Mouse (Mus musculus): ENCODE measurements at regions not wholly inside any gene's neighbourhood (a gene's known extent, or its start where the extent isn't known, plus 50 kb on each side); places are given as distances from the start of the nearest gene placed in this dataset.

GRCm38 (mm10) chr1:193847922-193848321 lies 477.8 kb upstream of the Camk1g start:
- Histone ChIP-seq H3K27ac (ENCODE audit: insufficient read depth, low read length) (no peak overlapping the region), H3K36me3 (ENCODE audit: control insufficient read depth, insufficient read depth, low read length) (no peaks in the 10 kb centered on the region), H3K4me1 (ENCODE audit: control insufficient read depth, insufficient read depth, insufficient read length) (no peaks in the 10 kb centered on the region), H3K27me3 (ENCODE audit: control insufficient read depth, insufficient read depth, low read length) (no peaks in the 10 kb centered on the region), H3K4me3 (ENCODE audit: extremely low read depth, insufficient read depth, insufficient read length) (no peak overlapping the region)
- TF ChIP-seq CTCF (IDR thresholded peaks at IDR 0.05; ENCODE audit: extremely low read depth, insufficient read depth, insufficient read length, insufficient replicate concordance) (no peak), POLR2A (IDR thresholded peaks at IDR 0.05; ENCODE audit: low read depth, low read length) (no peak)
- DNase-seq (ENCODE audit: low read depth in 1 of 2, low spot score in 2 of 2) = no peak
- 78% methylated on average over 5 of the region's 5 CpGs for WGBS

DNA sequence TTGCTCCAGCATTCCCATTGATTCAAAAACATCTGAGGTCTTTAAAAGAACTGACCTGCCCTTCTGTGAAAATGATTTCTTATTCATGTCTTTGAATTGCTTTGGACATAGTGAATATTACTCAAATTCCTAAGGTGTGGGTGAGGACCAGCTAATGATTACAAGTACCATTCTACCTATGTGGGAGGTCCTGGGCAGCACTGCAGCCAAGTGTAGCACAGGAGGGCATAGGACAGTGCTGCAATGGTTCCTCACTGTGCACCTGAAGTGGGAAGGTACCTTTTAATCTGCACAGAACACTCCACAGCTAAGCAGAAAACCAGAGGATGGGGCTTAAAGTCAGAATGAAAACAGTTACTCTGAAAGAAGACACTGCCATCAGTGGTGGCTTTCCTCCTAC lies 474.8 kb upstream of the Camk1g start:
- DNase-seq (ENCODE audit: low read depth in 1 of 2, low spot score in 2 of 2) = no peak
- Histone ChIP-seq H3K4me3 (ENCODE audit: extremely low read depth, insufficient read depth, insufficient read length) (no peak overlapping the region), H3K4me1 (ENCODE audit: control insufficient read depth, insufficient read depth, insufficient read length) (no peaks in the 10 kb centered on the region), H3K27me3 (ENCODE audit: control insufficient read depth, insufficient read depth, low read length) (no peaks in the 10 kb centered on the region), H3K36me3 (ENCODE audit: control insufficient read depth, insufficient read depth, low read length) (no peaks in the 10 kb centered on the region), H3K27ac (ENCODE audit: insufficient read depth, low read length) (no peak overlapping the region)
- TF ChIP-seq CTCF (IDR thresholded peaks at IDR 0.05; ENCODE audit: extremely low read depth, insufficient read depth, insufficient read length, insufficient replicate concordance) (no peak), POLR2A (IDR thresholded peaks at IDR 0.05; ENCODE audit: low read depth, low read length) (no peak)

DNA sequence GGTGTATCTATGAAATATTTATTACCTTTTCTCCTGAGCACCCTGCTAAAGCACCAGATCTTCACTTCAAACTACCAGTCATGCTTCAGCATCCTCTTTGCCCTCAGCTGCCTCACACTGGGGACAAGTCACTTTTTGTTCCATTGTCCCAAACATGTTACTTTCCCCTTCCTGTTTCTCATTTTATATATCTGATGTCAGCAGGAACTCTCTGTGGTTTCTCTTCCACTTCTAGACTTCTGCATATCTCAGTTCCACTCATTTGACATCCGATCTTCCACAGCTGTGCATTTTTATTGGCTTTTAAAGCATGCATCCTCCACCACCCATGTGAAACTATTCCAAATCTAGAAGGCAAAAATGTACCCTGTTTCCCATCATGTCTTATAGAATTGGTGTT lies 474.4 kb upstream of the Camk1g start:
- DNase-seq (ENCODE audit: low read depth in 1 of 2, low spot score in 2 of 2) = no peak
- no peak overlapping the region for H3K4me3 ChIP-seq (ENCODE audit: extremely low read depth, insufficient read depth, insufficient read length)
- 4% methylated on average over 1 of the region's 1 CpGs for WGBS
- H3K4me1 ChIP-seq (ENCODE audit: control insufficient read depth, insufficient read depth, insufficient read length) = no peaks in the 10 kb centered on the region
- no peaks in the 10 kb centered on the region for H3K36me3 ChIP-seq (ENCODE audit: control insufficient read depth, insufficient read depth, low read length)
- H3K27ac ChIP-seq (ENCODE audit: insufficient read depth, low read length) = no peak overlapping the region
- no peak for TF ChIP-seq POLR2A (IDR thresholded peaks at IDR 0.05; ENCODE audit: low read depth, low read length)
- H3K27me3 ChIP-seq (ENCODE audit: control insufficient read depth, insufficient read depth, low read length) = no peaks in the 10 kb centered on the region

DNA sequence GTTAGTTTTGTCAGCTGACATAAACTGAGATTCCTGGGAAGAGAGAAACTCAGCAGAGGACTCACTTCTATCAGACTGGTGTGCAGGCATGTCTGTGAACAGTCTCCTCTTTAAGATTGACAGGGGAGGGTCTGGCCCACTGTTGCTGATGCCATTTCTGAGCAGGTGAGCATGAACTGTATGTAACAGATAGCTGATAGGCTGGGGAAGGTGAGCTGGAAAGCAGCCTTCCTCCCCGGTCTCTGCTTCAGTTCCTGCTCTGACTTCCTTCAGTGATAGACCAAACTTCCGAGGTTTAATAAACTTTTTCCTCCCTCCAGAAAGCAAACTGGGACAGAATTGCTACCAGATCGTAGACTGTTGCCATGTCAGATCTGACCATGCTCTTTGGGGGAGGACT lies 430.9 kb upstream of the Camk1g start:
- Histone ChIP-seq H3K4me3 (ENCODE audit: extremely low read depth, insufficient read depth, insufficient read length) (no peak overlapping the region), H3K36me3 (ENCODE audit: control insufficient read depth, insufficient read depth, low read length) (no peaks in the 10 kb centered on the region), H3K27me3 (ENCODE audit: control insufficient read depth, insufficient read depth, low read length) (no peaks in the 10 kb centered on the region), H3K4me1 (ENCODE audit: control insufficient read depth, insufficient read depth, insufficient read length) (no peaks in the 10 kb centered on the region), H3K27ac (ENCODE audit: insufficient read depth, low read length) (no peak overlapping the region)
- 35% methylated on average over 3 of the region's 3 CpGs for WGBS
- DNase-seq (ENCODE audit: low read depth in 1 of 2, low spot score in 2 of 2) = no peak
- TF ChIP-seq CTCF (IDR thresholded peaks at IDR 0.05; ENCODE audit: extremely low read depth, insufficient read depth, insufficient read length, insufficient replicate concordance) (no peak), POLR2A (IDR thresholded peaks at IDR 0.05; ENCODE audit: low read depth, low read length) (no peak)

DNA sequence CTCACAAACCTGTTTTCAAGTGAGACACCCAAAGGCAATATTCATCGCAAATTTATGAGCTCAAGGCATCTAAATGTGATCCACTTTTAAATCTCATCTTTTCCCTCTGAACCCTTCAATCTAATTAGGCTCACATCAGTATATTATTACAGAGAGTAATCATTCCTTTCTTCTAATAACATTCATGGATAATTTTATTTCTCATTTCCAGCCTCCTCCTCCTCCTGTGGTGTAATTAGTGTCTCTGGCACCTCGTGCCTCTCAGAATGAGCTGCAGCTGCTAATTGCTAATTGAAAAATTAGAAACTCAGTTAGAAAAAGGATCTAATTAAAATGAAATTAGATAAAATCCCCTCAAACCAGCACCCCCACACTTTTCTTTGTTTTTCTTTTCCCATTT lies 420.5 kb upstream of the Camk1g start:
- no peak for TF ChIP-seq POLR2A (IDR thresholded peaks at IDR 0.05; ENCODE audit: low read depth, low read length)
- no peak for TF ChIP-seq CTCF (IDR thresholded peaks at IDR 0.05; ENCODE audit: extremely low read depth, insufficient read depth, insufficient read length, insufficient replicate concordance)
- Histone ChIP-seq H3K27ac (ENCODE audit: insufficient read depth, low read length) (no peak overlapping the region), H3K27me3 (ENCODE audit: control insufficient read depth, insufficient read depth, low read length) (no peaks in the 10 kb centered on the region), H3K36me3 (ENCODE audit: control insufficient read depth, insufficient read depth, low read length) (no peaks in the 10 kb centered on the region), H3K4me1 (ENCODE audit: control insufficient read depth, insufficient read depth, insufficient read length) (no peaks in the 10 kb centered on the region), H3K4me3 (ENCODE audit: extremely low read depth, insufficient read depth, insufficient read length) (no peak overlapping the region)
- WGBS = 83% methylated on average over 2 of the region's 2 CpGs
- DNase-seq (ENCODE audit: low read depth in 1 of 2, low spot score in 2 of 2) = no peak

- no peak for DNase-seq (ENCODE audit: low read depth in 1 of 2, low spot score in 2 of 2)
- Histone ChIP-seq H3K27me3 (ENCODE audit: control insufficient read depth, insufficient read depth, low read length) (no peaks in the 10 kb centered on the region), H3K4me1 (ENCODE audit: control insufficient read depth, insufficient read depth, insufficient read length) (no peaks in the 10 kb centered on the region), H3K27ac (ENCODE audit: insufficient read depth, low read length) (no peak overlapping the region), H3K36me3 (ENCODE audit: control insufficient read depth, insufficient read depth, low read length) (no peaks in the 10 kb centered on the region), H3K4me3 (ENCODE audit: extremely low read depth, insufficient read depth, insufficient read length) (no peak overlapping the region)
- 76% methylated on average over 2 of the region's 2 CpGs for WGBS
- TF ChIP-seq POLR2A (IDR thresholded peaks at IDR 0.05; ENCODE audit: low read depth, low read length) = no peak
- TF ChIP-seq CTCF (IDR thresholded peaks at IDR 0.05; ENCODE audit: extremely low read depth, insufficient read depth, insufficient read length, insufficient replicate concordance) = no peak
Observed at GRCm38 (mm10) chr1:193788496-193788895, 418.4 kb upstream of the Camk1g start.

GRCm38 (mm10) chr1:193787417-193787816 lies 417.3 kb upstream of the Camk1g start:
- Histone ChIP-seq H3K36me3 (ENCODE audit: control insufficient read depth, insufficient read depth, low read length) (no peaks in the 10 kb centered on the region), H3K27ac (ENCODE audit: insufficient read depth, low read length) (no peak overlapping the region), H3K4me1 (ENCODE audit: control insufficient read depth, insufficient read depth, insufficient read length) (no peaks in the 10 kb centered on the region), H3K4me3 (ENCODE audit: extremely low read depth, insufficient read depth, insufficient read length) (no peak overlapping the region), H3K27me3 (ENCODE audit: control insufficient read depth, insufficient read depth, low read length) (no peaks in the 10 kb centered on the region)
- DNase-seq (ENCODE audit: low read depth in 1 of 2, low spot score in 2 of 2) = no peak
- 56% methylated on average over 1 of the region's 1 CpGs for WGBS
- TF ChIP-seq POLR2A (IDR thresholded peaks at IDR 0.05; ENCODE audit: low read depth, low read length) (no peak), CTCF (IDR thresholded peaks at IDR 0.05; ENCODE audit: extremely low read depth, insufficient read depth, insufficient read length, insufficient replicate concordance) (no peak)
